Mouse (Mus musculus) limb, embryonic 11.5 days (tissue): ENCODE data around the gene Cxcr5. TPM values are rescaled to one million over a fixed set of nuclear protein-coding genes. Genes with fewer than 3 reads are reported as not detected.
A peak's percentile ranks its signal among the peaks of the same experiment; 100 is the strongest.

Source experiments
- ATAC-seq: fragments of 200-750 bp; cut with Nextera tagmentation; 2 replicates; pipeline ENCODE4 v1.8.0; 2017; ENCODE audit warnings: low read depth; ENCODE audit not compliant: insufficient number of reproducible peaks, low FRiP score, low TSS enrichment
- DNase-seq: peaks from one replicate; pipeline ENCODE4 v3.0.0-alpha.2; 2015; ENCODE audit warnings: low spot score
- H3K27ac ChIP-seq: fragments of 300-500 bp; sonication (generic); replicated peaks from 2 replicates; pipeline ENCODE4 v1.5.1; 2014; ENCODE audit warnings: low read depth, mild to moderate bottlenecking, low read length
- H3K27me3 ChIP-seq: fragments of 300-500 bp; sonication (generic); 2 replicates; pipeline ENCODE4 v1.6.1; 2014; ENCODE audit warnings: mild to moderate bottlenecking, low read length, mixed read lengths; ENCODE audit not compliant: control insufficient read depth, insufficient read depth
- H3K36me3 ChIP-seq: fragments of 300-500 bp; sonication (generic); 2 replicates; pipeline ENCODE4 v1.6.1; 2014; ENCODE audit warnings: mild to moderate bottlenecking, low read length, moderate library complexity, mixed read lengths; ENCODE audit not compliant: control insufficient read depth, insufficient read depth
- H3K4me1 ChIP-seq: fragments of 300-500 bp; sonication (generic); 2 replicates; pipeline ENCODE4 v1.6.1; 2014; ENCODE audit warnings: low read length, mixed read lengths; ENCODE audit not compliant: control insufficient read depth, insufficient read depth
- H3K4me2 ChIP-seq: fragments of 300-500 bp; sonication (generic); 2 replicates; pipeline ENCODE4 v1.6.1; 2014; ENCODE audit warnings: low read depth, mild to moderate bottlenecking, moderate library complexity; ENCODE audit not compliant: severe bottlenecking
- H3K4me3 ChIP-seq: fragments of 300-500 bp; sonication (generic); 2 replicates; pipeline ENCODE4 v1.5.1; 2014; ENCODE audit warnings: low read depth, low read length
- H3K9ac ChIP-seq: fragments of 300-500 bp; sonication (generic); 2 replicates; pipeline ENCODE4 v1.6.1; 2014; ENCODE audit warnings: mild to moderate bottlenecking, low read length
- H3K9me3 ChIP-seq: fragments of 300-500 bp; sonication (generic); 2 replicates; pipeline ENCODE4 v1.6.1; 2016; ENCODE audit warnings: low read length; ENCODE audit not compliant: control insufficient read depth
- WGBS: fragments of 180-500 bp; shearing (Covaris S2); extraction: QIAGEN DNeasy Blood & Tissue Kit; methylation state at CpG from one replicate; pipeline ENCODE4 v1.1.7; 2014; 5-methylcytosine and 5-hydroxymethylcytosine counted together
- polyA plus RNA-seq: library from polyadenylated mRNA; unstranded; fragments of >200 nt; fragmentation: Nextera tagmentation; extraction: Ambion mirVana; gene quantifications from 2 replicates; pipeline ENCODE4 v1.2.1, GENCODE M21; 2014

Gene Cxcr5
- polyA plus RNA-seq, 1 experiment from 2014 or later = 0.05 TPM

GRCm38 (mm10) chr9:44483510-44484044 is 78.1 kb downstream of the Cxcr5 start:
- peak overlapping the region; percentile 94 for H3K27ac ChIP-seq
- no peaks in the 10 kb centered on the region for H3K27me3 ChIP-seq
- H3K36me3 ChIP-seq = no peaks in the 10 kb centered on the region
- under 1% methylated on average over 12 of the region's 12 CpGs for WGBS
- peak overlapping the region; percentile 97 for H3K4me3 ChIP-seq
- H3K4me2 ChIP-seq = peak overlapping the region; percentile 81
- H3K9me3 ChIP-seq = no peaks in the 10 kb centered on the region
- ATAC-seq (no peak), DNase-seq (peak; percentile 78)
- peaks cover 58% of the 10 kb centered on the region for H3K4me1 ChIP-seq
- peak overlapping the region; percentile 92 for H3K9ac ChIP-seq

DNA sequence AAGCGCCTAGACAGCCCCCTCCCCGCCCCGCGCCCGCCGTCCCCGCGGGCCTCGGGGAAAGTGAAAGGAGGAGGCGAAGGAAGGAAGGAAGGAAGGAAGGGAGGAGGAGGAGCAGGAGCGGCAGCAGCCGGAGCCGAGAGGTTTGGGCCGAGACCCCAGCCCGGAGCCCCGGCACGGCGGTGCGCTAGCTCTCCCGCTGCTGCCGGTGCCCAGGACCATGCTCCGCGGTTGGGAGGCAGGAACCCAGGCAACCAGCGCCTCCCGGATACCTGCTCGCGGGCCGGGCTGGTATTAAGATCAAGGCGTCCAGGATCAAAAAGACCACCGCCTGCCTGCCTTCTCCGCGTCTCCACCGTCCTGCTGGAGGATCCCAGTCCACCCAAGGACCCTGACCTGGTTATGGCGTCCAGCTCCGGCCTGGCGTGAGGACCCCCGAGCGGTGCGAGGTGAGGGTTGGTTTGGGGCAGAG is 78.6 kb downstream of the Cxcr5 start:
- Histone ChIP-seq H3K4me3 (peak overlapping the region; percentile 97), H3K9ac (peak overlapping the region; percentile 92), H3K4me2 (peak overlapping the region; percentile 81), H3K9me3 (no peaks in the 10 kb centered on the region), H3K36me3 (no peaks in the 10 kb centered on the region), H3K27ac (peak overlapping the region; percentile 94), H3K4me1 (peaks cover 53% of the 10 kb centered on the region), H3K27me3 (no peaks in the 10 kb centered on the region)
- 0% methylated on average over 25 of the region's 39 CpGs for WGBS
- ATAC-seq (no peak), DNase-seq (no peak)

DNA sequence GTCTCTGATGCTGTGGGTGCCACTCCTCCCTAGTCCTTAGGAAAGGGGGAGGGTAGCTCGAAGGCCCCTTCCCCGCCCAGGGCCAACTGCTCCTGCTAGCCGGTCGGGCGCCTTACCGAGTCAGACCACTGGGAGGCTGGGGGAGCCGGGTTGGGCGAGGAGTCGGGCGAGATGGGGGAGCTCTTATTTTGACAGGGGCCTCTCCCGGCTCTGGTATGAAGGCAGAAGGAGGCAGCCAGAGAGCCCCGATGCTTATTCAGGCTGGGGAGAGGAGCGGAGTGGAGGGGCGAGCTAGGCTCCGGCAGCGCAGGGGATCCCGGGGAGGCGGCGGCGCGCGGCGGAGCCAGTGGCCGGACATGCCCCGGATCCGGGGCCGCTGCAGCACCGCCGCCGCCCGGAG is 79.1 kb downstream of the Cxcr5 start, which contains the start of gene Bcl9l:
Bcl9l (plus strand) TSS at position 274 of the 400 bp plus-strand sequence.
- DNase-seq (peak; percentile 98), ATAC-seq (peak; percentile 40; the same call in 1 of the 2 replicates)
- under 1% methylated on average over 22 of the region's 31 CpGs for WGBS
- peak within 1 kb of the TSS; percentile 92 for H3K9ac ChIP-seq
- peak within 1 kb of the TSS; percentile 81 for H3K4me2 ChIP-seq
- H3K27me3 ChIP-seq = no peaks in the 10 kb centered on the region
- peak within 1 kb of the TSS; percentile 94 for H3K27ac ChIP-seq
- peak within 1 kb of the TSS; percentile 97 for H3K4me3 ChIP-seq
- no peaks in the 10 kb centered on the region for H3K36me3 ChIP-seq
- H3K4me1 ChIP-seq = peaks cover 49% of the 10 kb centered on the region
- H3K9me3 ChIP-seq = no peaks in the 10 kb centered on the region

- no peak for ATAC-seq
- Histone ChIP-seq H3K36me3 (no peaks in the 10 kb centered on the region), H3K9ac (no peak overlapping the region; the same call in 1 of the 2 replicates), H3K4me3 (peak overlapping the region; percentile 97), H3K27me3 (no peaks in the 10 kb centered on the region), H3K4me1 (peaks cover 48% of the 10 kb centered on the region), H3K27ac (no peak overlapping the region; the same call in 1 of the 2 replicates), H3K9me3 (no peaks in the 10 kb centered on the region), H3K4me2 (peak overlapping the region; percentile 81; the same call in 1 of the 2 replicates)
- no peak for DNase-seq
- WGBS = 8% methylated on average over 3 of the region's 3 CpGs
These were observed 79.6 kb downstream of the Cxcr5 start for GRCm38 (mm10) chr9:44482112-44482511.

DNA sequence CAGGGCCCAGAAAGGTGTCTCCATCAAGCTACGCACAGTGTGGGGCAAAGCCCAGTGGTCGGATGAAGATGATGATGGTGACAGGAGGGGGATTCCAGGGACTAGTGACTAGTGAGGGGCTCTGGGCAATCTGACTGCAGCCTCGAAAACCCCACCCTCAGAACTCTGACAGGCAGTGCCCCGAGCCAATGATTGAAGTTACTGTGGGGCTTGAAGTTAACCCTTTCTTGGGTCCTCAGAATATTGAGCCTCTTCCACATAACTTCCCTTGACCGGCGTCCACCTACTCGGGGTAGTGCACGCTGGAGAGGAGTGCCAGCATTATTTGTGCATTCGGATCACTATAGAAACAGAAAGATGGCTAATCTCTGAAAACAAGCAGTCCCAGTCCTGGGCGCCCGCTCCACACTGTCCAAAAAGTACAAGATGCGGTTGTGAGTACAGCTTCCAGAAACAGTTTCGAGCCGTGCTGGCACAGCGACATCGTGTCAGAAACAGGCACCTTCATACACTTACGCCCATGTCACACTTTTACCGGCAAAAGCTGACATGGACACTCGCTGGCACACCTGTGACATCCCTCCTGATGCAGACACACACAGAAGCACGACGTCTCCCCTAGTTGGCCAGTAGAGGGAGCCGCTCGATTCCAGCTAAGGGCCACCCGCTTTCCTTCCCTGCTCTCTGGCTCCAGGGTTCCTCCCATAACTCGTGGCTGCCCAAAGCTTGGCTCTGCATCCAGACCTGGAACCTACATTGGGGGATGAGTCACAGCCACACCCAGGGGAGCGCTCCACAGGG is 81.8 kb downstream of the Cxcr5 start:
- ATAC-seq (peak; percentile 32; the same call in 1 of the 2 replicates), DNase-seq (peak; percentile 88)
- H3K9me3 ChIP-seq = no peaks in the 10 kb centered on the region
- peak overlapping the region; percentile 94 for H3K27ac ChIP-seq
- H3K9ac ChIP-seq = peak overlapping the region; percentile 61
- peaks cover 26% of the 10 kb centered on the region for H3K4me1 ChIP-seq
- no peaks in the 10 kb centered on the region for H3K36me3 ChIP-seq
- WGBS = under 1% methylated on average over 26 of the region's 26 CpGs
- H3K27me3 ChIP-seq = no peaks in the 10 kb centered on the region
- peak overlapping the region; percentile 93 for H3K4me2 ChIP-seq
- peak overlapping the region; percentile 57 for H3K4me3 ChIP-seq

DNA sequence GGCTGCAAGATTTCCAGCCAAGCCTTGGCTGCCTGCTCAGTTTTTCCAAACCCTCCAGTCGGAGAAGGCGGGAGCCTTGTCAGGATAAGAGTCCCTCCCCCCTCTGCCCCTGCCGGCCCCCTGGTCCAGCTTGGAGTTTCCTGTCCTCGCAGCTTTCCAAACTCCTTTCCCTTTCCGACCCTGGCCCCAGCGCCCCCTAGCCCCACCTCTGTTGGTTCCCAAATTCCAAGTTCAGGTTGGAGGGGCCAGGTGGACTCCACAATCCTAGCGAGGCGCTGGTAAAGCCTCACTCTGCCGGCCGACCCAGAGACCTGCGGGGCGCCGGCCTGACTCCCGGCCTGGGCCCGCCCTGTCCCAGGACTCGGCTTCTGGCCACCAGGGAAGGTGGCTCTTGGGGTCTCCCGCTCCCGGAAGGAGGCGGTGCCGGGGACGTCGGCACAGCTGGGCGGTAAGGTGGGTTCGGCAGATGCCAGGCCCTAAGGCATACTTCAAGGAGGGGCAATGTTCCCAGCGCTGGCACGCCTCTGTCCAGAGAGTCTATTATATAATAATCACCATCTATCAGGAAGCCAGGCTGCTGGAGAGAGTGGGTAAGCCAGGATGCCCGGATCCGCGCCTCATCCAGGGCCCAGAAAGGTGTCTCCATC is 82.6 kb downstream of the Cxcr5 start:
- peak; percentile 65 for ATAC-seq
- no peaks in the 10 kb centered on the region for H3K27me3 ChIP-seq
- H3K36me3 ChIP-seq = no peaks in the 10 kb centered on the region
- H3K4me2 ChIP-seq = peak overlapping the region; percentile 93
- peak overlapping the region; percentile 57 for H3K4me3 ChIP-seq
- under 1% methylated on average over 29 of the region's 29 CpGs for WGBS
- peak; percentile 90 for DNase-seq
- H3K9ac ChIP-seq = peak overlapping the region; percentile 61
- H3K27ac ChIP-seq = peak overlapping the region; percentile 94
- no peaks in the 10 kb centered on the region for H3K9me3 ChIP-seq
- H3K4me1 ChIP-seq = peaks cover 19% of the 10 kb centered on the region

DNA sequence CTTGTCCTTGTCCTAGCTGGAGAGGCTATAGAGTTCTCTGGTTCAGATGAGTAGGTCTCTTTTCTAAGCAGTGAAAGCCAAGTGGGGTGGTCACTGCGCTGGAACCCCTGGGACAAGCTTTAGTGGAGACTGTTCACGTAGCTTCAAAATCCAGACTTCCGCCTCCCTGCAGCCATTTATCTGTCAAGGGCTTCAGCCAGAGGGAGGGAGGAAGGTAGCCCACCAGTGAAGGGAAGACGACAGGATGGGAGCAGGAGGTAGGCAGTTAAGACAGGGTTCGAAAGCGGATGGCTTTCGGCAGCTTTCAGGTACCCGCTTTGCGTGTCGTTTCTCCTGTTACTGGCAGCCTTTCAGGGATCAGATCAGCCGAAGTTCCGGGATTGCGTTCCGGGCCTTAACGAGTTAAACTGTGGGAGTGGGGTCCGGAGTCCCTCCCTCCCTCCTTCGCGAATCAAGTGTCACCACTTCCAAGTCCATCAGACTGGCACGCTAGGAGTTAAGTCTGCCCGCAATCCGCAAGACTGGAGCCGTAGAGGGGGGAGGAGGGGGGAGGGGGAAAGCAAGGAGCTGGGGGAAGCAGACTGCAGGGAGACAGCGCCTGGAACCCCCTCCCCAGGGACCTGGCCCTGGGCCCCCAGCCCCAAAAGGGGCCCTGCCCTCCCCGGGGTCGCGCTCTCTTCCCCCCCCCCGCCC is 83.3 kb downstream of the Cxcr5 start:
- WGBS = under 1% methylated on average over 23 of the region's 27 CpGs
- peak overlapping the region; percentile 57 for H3K4me3 ChIP-seq
- H3K27me3 ChIP-seq = no peaks in the 10 kb centered on the region
- peak; percentile 72 for ATAC-seq
- H3K4me1 ChIP-seq = peaks cover 15% of the 10 kb centered on the region; the same call in 1 of the 2 replicates
- H3K36me3 ChIP-seq = no peaks in the 10 kb centered on the region
- DNase-seq = peak; percentile 92
- peak overlapping the region; percentile 94 for H3K27ac ChIP-seq
- no peaks in the 10 kb centered on the region for H3K9me3 ChIP-seq
- peak overlapping the region; percentile 61 for H3K9ac ChIP-seq
- H3K4me2 ChIP-seq = peak overlapping the region; percentile 93
